Comparison of ENCODE assay signal across 8 mouse cellular contexts in the genomic region with DNA sequence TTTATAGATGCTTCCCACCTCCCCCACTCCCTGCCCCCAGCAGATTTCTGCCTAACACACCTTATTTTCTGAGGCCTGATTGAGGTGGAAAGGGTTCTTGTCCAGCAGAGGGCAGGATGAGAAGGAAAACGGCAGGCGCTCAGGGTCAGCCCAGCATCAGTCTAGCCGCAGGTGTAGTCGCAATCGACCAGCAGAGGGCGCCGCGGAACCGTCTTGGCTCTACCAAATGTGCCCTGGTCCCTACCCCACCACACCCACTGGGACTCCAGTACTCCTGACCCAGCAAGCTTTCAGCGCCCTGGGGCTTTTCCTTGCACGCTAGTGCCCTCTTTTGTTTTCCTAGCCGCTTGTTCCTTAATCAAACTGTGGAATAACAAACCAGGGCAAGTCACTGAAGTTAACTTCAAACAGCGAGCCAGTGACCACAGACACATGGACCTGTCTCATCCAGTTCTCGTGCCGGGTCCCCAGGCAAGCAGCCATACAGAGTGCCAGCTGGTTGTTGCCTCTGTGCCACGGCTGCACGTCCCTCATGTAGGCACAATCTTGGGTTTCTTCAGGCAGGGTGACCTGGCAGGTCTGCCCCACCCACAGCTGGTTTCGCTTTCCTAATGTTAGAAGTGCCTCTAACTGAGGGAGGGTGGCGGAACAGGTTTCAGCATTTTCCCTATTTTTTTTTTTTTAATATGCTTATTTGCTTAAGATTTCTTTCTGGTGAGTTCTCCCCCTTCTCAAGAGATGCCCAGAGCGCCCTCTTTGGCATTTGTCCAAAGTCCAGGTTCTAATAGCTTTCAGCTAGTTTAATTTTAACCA. TPM values are rescaled to one million over a fixed set of nuclear protein-coding genes. Genes with fewer than 3 reads are reported as not detected.
A peak's percentile ranks its signal among the peaks of the same experiment; 100 is the strongest.
DNase-seq lines count a peak whose midpoint lies in the region; ATAC-seq and TF ChIP-seq lines count a peak whose summit lies in the region.

No protein-coding gene starts in this region.

- peak; percentile 92 for DNase-seq in c-Kit-positive CD71-positive TER-119-positive erythroid progenitor cells, embryonic 14.5 days (ENCODE audit: low spot score)
- DNase-seq in heart, postnatal 10 days = peak; percentile 97 to 99
- DNase-seq in kidney, postnatal 4 days = peak; percentile 99
- peak; percentile 95 for DNase-seq in neural tube, embryonic 11.5 days (ENCODE audit: low spot score)

- no peaks in the 10 kb centered on the region for H3K27me3 ChIP-seq in ES-Bruce4 (ENCODE audit: control insufficient read depth, insufficient read depth, low read length, poor library complexity, severe bottlenecking)
- peaks cover 10% of the 10 kb centered on the region; the same call in 1 of the 2 replicates for H3K27me3 ChIP-seq in forebrain, embryonic 13.5 days
- H3K27me3 ChIP-seq in liver, embryonic 15.5 days = 0 out of 2 replicates have a peak, but pooled peaks cover 3% of the 10 kb centered on the region
- H3K27me3 ChIP-seq in neural tube, embryonic 11.5 days (ENCODE audit: control insufficient read depth, insufficient read depth, low read length) = no peaks in the 10 kb centered on the region
- no peaks in the 10 kb centered on the region for H3K27me3 ChIP-seq in stomach, embryonic 16.5 days (ENCODE audit: control insufficient read depth, insufficient read depth, low read length)

- WGBS in forebrain, embryonic 13.5 days = 8% methylated on average over 20 of the region's 20 CpGs
- WGBS in liver, embryonic 15.5 days (ENCODE audit: insufficient replicate concordance) = 19% methylated on average over 20 of the region's 20 CpGs
- 19% methylated on average over 20 of the region's 20 CpGs for WGBS in neural tube, embryonic 11.5 days
- WGBS in stomach, embryonic 16.5 days = 10% methylated on average over 20 of the region's 20 CpGs

- peak; percentile 83 for TF ChIP-seq EP300 in ES-Bruce4 (IDR thresholded peaks at IDR 0.05; ENCODE audit: insufficient read depth, low read depth, low read length)

- no peak overlapping the region for H3K9ac ChIP-seq in ES-Bruce4 (ENCODE audit: low read depth, poor library complexity, severe bottlenecking)
- peak overlapping the region; percentile 8; the same call in 1 of the 2 replicates for H3K9ac ChIP-seq in forebrain, embryonic 13.5 days
- no peak overlapping the region for H3K9ac ChIP-seq in liver, embryonic 15.5 days
- no peak overlapping the region for H3K9ac ChIP-seq in neural tube, embryonic 11.5 days (ENCODE audit: low read length)
- peak overlapping the region; percentile 68 for H3K9ac ChIP-seq in stomach, embryonic 16.5 days (ENCODE audit: low read length)

- intact Hi-C loops in heart, postnatal 10 days (cut with DNase I) = loop anchor here (1.0 to 10.0 kb wide), 3 partner anchors 39 to 355 kb away; partner anchors contain the start of gene Ap5b1

- H3K4me2 ChIP-seq in forebrain, embryonic 13.5 days = peak overlapping the region; percentile 43
- peak overlapping the region; percentile 59 for H3K4me2 ChIP-seq in liver, embryonic 15.5 days
- H3K4me2 ChIP-seq in neural tube, embryonic 11.5 days (ENCODE audit: low read depth) = 0 out of 2 replicates have a peak overlapping the region, but pooled peaks have one; percentile 4
- H3K4me2 ChIP-seq in stomach, embryonic 16.5 days (ENCODE audit: low read depth, low read length) = peak overlapping the region; percentile 55

- no peak overlapping the region for H3K4me3 ChIP-seq in ES-Bruce4 (ENCODE audit: low read depth, low read length)
- no peak overlapping the region for H3K4me3 ChIP-seq in forebrain, embryonic 13.5 days
- peak overlapping the region; percentile 25 for H3K4me3 ChIP-seq in liver, embryonic 15.5 days (replicated peaks)
- H3K4me3 ChIP-seq in neural tube, embryonic 11.5 days (ENCODE audit: low read depth, low read length) = no peak overlapping the region
- H3K4me3 ChIP-seq in stomach, embryonic 16.5 days (replicated peaks; ENCODE audit: low read length) = peak overlapping the region; percentile 36

- TF ChIP-seq POLR2A in ES-Bruce4 (IDR thresholded peaks at IDR 0.05; ENCODE audit: insufficient read depth, low read length) = no peak

- H3K9me3 ChIP-seq in ES-Bruce4 (replicated peaks; ENCODE audit: control insufficient read depth, insufficient read depth, low read length, poor library complexity, severe bottlenecking) = no peaks in the 10 kb centered on the region
- H3K9me3 ChIP-seq in forebrain, embryonic 13.5 days (replicated peaks) = no peaks in the 10 kb centered on the region
- no peaks in the 10 kb centered on the region for H3K9me3 ChIP-seq in liver, embryonic 15.5 days (replicated peaks)
- no peaks in the 10 kb centered on the region for H3K9me3 ChIP-seq in neural tube, embryonic 11.5 days (ENCODE audit: control insufficient read depth, low read length)
- no peaks in the 10 kb centered on the region for H3K9me3 ChIP-seq in stomach, embryonic 16.5 days (replicated peaks; ENCODE audit: control insufficient read depth, low read length)

- peak; percentile 82; the same call in 1 of the 2 replicates for ATAC-seq in forebrain, embryonic 13.5 days
- ATAC-seq in liver, embryonic 15.5 days (ENCODE audit: insufficient read depth) = peak; percentile 94
- peak; percentile 85 for ATAC-seq in neural tube, embryonic 11.5 days (ENCODE audit: insufficient read depth, low FRiP score, low TSS enrichment)
- ATAC-seq in stomach, embryonic 16.5 days (ENCODE audit: insufficient read depth, low FRiP score) = peak; percentile 96

- H3K27ac ChIP-seq in ES-Bruce4 (ENCODE audit: insufficient read depth, low read length) = no peak overlapping the region
- H3K27ac ChIP-seq in forebrain, embryonic 13.5 days = no peak overlapping the region
- H3K27ac ChIP-seq in liver, embryonic 15.5 days (replicated peaks) = no peak overlapping the region
- no peak overlapping the region for H3K27ac ChIP-seq in neural tube, embryonic 11.5 days (ENCODE audit: low read depth, low read length)
- H3K27ac ChIP-seq in stomach, embryonic 16.5 days (ENCODE audit: low read length) = peak overlapping the region; percentile 98

- H3K36me3 ChIP-seq in ES-Bruce4 (ENCODE audit: control insufficient read depth, insufficient read depth, low read length, poor library complexity, severe bottlenecking) = no peaks in the 10 kb centered on the region
- H3K36me3 ChIP-seq in forebrain, embryonic 13.5 days (ENCODE audit: poor library complexity, severe bottlenecking) = no peaks in the 10 kb centered on the region
- no peaks in the 10 kb centered on the region for H3K36me3 ChIP-seq in liver, embryonic 15.5 days (replicated peaks)
- H3K36me3 ChIP-seq in neural tube, embryonic 11.5 days (ENCODE audit: control insufficient read depth, insufficient read depth, low read length) = no peaks in the 10 kb centered on the region
- no peaks in the 10 kb centered on the region for H3K36me3 ChIP-seq in stomach, embryonic 16.5 days (ENCODE audit: control insufficient read depth, insufficient read depth, low read length)

- peaks cover 2% of the 10 kb centered on the region for H3K4me1 ChIP-seq in ES-Bruce4 (ENCODE audit: control insufficient read depth, insufficient read depth, low read length)
- H3K4me1 ChIP-seq in forebrain, embryonic 13.5 days = peaks cover 14% of the 10 kb centered on the region
- H3K4me1 ChIP-seq in liver, embryonic 15.5 days (replicated peaks) = peaks cover 13% of the 10 kb centered on the region
- H3K4me1 ChIP-seq in neural tube, embryonic 11.5 days (ENCODE audit: control insufficient read depth, insufficient read depth, low read length) = peaks cover 4% of the 10 kb centered on the region; the same call in 1 of the 2 replicates
- peaks cover 9% of the 10 kb centered on the region; the same call in 1 of the 2 replicates for H3K4me1 ChIP-seq in stomach, embryonic 16.5 days (ENCODE audit: control insufficient read depth, insufficient read depth, low read length)

- peak; percentile 99 for TF ChIP-seq CTCF in ES-Bruce4 (IDR thresholded peaks at IDR 0.05; ENCODE audit: low read depth, low read length)

RNA-seq across cellular contexts. Expression of gene Snx32, which starts 19.2 kb away (rescaled TPM):
- 6.4 and 7.7 TPM in 2 replicates for polyA plus RNA-seq in ES-Bruce4 (2011; ENCODE audit: insufficient read depth, insufficient read length, low read depth, missing spikeins)
- 41.4 and 44.4 TPM in 2 replicates for polyA plus RNA-seq in forebrain, embryonic 13.5 days (2015; fragmentation: Nextera tagmentation; extraction: Ambion mirVana)
- 1 to 10 TPM; 6.1 to 7.7 TPM for total RNA-seq in heart, postnatal 10 days (2021)
- polyA plus RNA-seq in liver, embryonic 15.5 days (2015; fragmentation: Nextera tagmentation; extraction: Ambion mirVana) = 6.8 and 7.0 TPM in 2 replicates
- 20.9 and 23.0 TPM in 2 replicates for polyA plus RNA-seq in neural tube, embryonic 11.5 days (2014; fragmentation: Nextera tagmentation; extraction: Ambion mirVana)
- 9.5 and 10.8 TPM in 2 replicates for polyA plus RNA-seq in stomach, embryonic 16.5 days (2015; fragmentation: Nextera tagmentation; extraction: Ambion mirVana)

RNA-seq across cellular contexts. Expression of gene 1700020D05Rik, which starts 25.9 kb away (rescaled TPM):
- 0.99 and 1.5 TPM in 2 replicates for polyA plus RNA-seq in ES-Bruce4 (2011; ENCODE audit: insufficient read depth, insufficient read length, low read depth, missing spikeins)
- 0.23 and 0.27 TPM in 2 replicates for polyA plus RNA-seq in forebrain, embryonic 13.5 days (2015; fragmentation: Nextera tagmentation; extraction: Ambion mirVana)
- total RNA-seq in heart, postnatal 10 days (2021) = 1 to 10 TPM in 1 of 2 experiments, under 1 TPM in 1; 0.69 to 1.2 TPM
- polyA plus RNA-seq in liver, embryonic 15.5 days (2015; fragmentation: Nextera tagmentation; extraction: Ambion mirVana) = 0.12 TPM in 1 of 2 replicates, not detected in the other
- polyA plus RNA-seq in neural tube, embryonic 11.5 days (2014; fragmentation: Nextera tagmentation; extraction: Ambion mirVana) = 0.31 TPM in 1 of 2 replicates, not detected in the other
- polyA plus RNA-seq in stomach, embryonic 16.5 days (2015; fragmentation: Nextera tagmentation; extraction: Ambion mirVana) = 0.13 TPM in 1 of 2 replicates, not detected in the other

RNA-seq across cellular contexts. Expression of gene Ovol1, which starts 30.9 kb away (rescaled TPM):
- polyA plus RNA-seq in ES-Bruce4 (2011; ENCODE audit: insufficient read depth, insufficient read length, low read depth, missing spikeins) = 0.46 and 0.52 TPM in 2 replicates
- polyA plus RNA-seq in forebrain, embryonic 13.5 days (2015; fragmentation: Nextera tagmentation; extraction: Ambion mirVana) = 0.06 TPM in 1 of 2 replicates, not detected in the other
- not detected for total RNA-seq in heart, postnatal 10 days (2021)
- polyA plus RNA-seq in liver, embryonic 15.5 days (2015; fragmentation: Nextera tagmentation; extraction: Ambion mirVana) = 0.05 TPM in 1 of 2 replicates, not detected in the other
- 0.24 and 0.32 TPM in 2 replicates for polyA plus RNA-seq in neural tube, embryonic 11.5 days (2014; fragmentation: Nextera tagmentation; extraction: Ambion mirVana)
- 21.5 and 29.5 TPM in 2 replicates for polyA plus RNA-seq in stomach, embryonic 16.5 days (2015; fragmentation: Nextera tagmentation; extraction: Ambion mirVana)

RNA-seq across cellular contexts. Expression of gene Ap5b1, which starts 38.3 kb away (rescaled TPM):
- 1.9 TPM in 2 replicates for polyA plus RNA-seq in ES-Bruce4 (2011; ENCODE audit: insufficient read depth, insufficient read length, low read depth, missing spikeins)
- polyA plus RNA-seq in forebrain, embryonic 13.5 days (2015; fragmentation: Nextera tagmentation; extraction: Ambion mirVana) = 1.4 and 1.7 TPM in 2 replicates
- 1 to 10 TPM; 4.1 to 4.5 TPM for total RNA-seq in heart, postnatal 10 days (2021)
- polyA plus RNA-seq in liver, embryonic 15.5 days (2015; fragmentation: Nextera tagmentation; extraction: Ambion mirVana) = 3.6 and 4.0 TPM in 2 replicates
- polyA plus RNA-seq in neural tube, embryonic 11.5 days (2014; fragmentation: Nextera tagmentation; extraction: Ambion mirVana) = 2.3 and 2.6 TPM in 2 replicates
- 7.4 and 7.8 TPM in 2 replicates for polyA plus RNA-seq in stomach, embryonic 16.5 days (2015; fragmentation: Nextera tagmentation; extraction: Ambion mirVana)

RNA-seq across cellular contexts. Expression of gene Cfl1, which starts 39.3 kb away (rescaled TPM):
- polyA plus RNA-seq in ES-Bruce4 (2011; ENCODE audit: insufficient read depth, insufficient read length, low read depth, missing spikeins) = 878 and 879 TPM in 2 replicates
- polyA plus RNA-seq in forebrain, embryonic 13.5 days (2015; fragmentation: Nextera tagmentation; extraction: Ambion mirVana) = 3,452 and 3,520 TPM in 2 replicates
- 100 to 1,000 TPM; 497 to 519 TPM for total RNA-seq in heart, postnatal 10 days (2021)
- 992 and 1,073 TPM in 2 replicates for polyA plus RNA-seq in liver, embryonic 15.5 days (2015; fragmentation: Nextera tagmentation; extraction: Ambion mirVana)
- polyA plus RNA-seq in neural tube, embryonic 11.5 days (2014; fragmentation: Nextera tagmentation; extraction: Ambion mirVana) = 3,817 and 3,867 TPM in 2 replicates
- 2,233 and 2,288 TPM in 2 replicates for polyA plus RNA-seq in stomach, embryonic 16.5 days (2015; fragmentation: Nextera tagmentation; extraction: Ambion mirVana)

Comparison
In these comparisons a context has a peak if more than half of its experiments do, and no peak if none do; other contexts are left out.
1. H3K4me3 ChIP-seq: peak in liver, embryonic 15.5 days (single experiment) and stomach, embryonic 16.5 days (single experiment); none in ES-Bruce4 (single experiment), forebrain, embryonic 13.5 days (single experiment) and neural tube, embryonic 11.5 days (single experiment).
2. H3K9ac ChIP-seq: peak in forebrain, embryonic 13.5 days (single experiment) and stomach, embryonic 16.5 days (single experiment); none in ES-Bruce4 (single experiment), liver, embryonic 15.5 days (single experiment) and neural tube, embryonic 11.5 days (single experiment).
3. H3K4me2 ChIP-seq: peak in every context shown above with its lines; median percentile 59 in liver, embryonic 15.5 days; 55 in stomach, embryonic 16.5 days; 43 in forebrain, embryonic 13.5 days; 4 in neural tube, embryonic 11.5 days.
4. RNA of gene Ovol1, which starts 30.9 kb away (polyA plus RNA-seq): 21.5 to 29.5 TPM in stomach, embryonic 16.5 days; 0.46 to 0.52 TPM in ES-Bruce4, 0.24 to 0.32 TPM in neural tube, embryonic 11.5 days, 0.06 TPM in forebrain, embryonic 13.5 days and 0.05 TPM in liver, embryonic 15.5 days; every median in the first group is over 10 times any median in the second.
5. Peak in every context shown above with its lines, with median percentiles within 50 percentile points of each other: DNase-seq and ATAC-seq.